Mouse (Mus musculus) cerebellum, postnatal 4 days (tissue): ENCODE results near the gene Taok2.
A peak's percentile ranks its signal among the peaks of the same experiment; 100 is the strongest.

Source experiments
- DNase-seq, 2 experiments: peaks; one replicate each; pipeline ENCODE4 v3.0.0; 2022; ENCODE audit warnings: low spot score in 2 of 2, mixed read lengths in 1 of 2

The Taok2 gene

DNA sequence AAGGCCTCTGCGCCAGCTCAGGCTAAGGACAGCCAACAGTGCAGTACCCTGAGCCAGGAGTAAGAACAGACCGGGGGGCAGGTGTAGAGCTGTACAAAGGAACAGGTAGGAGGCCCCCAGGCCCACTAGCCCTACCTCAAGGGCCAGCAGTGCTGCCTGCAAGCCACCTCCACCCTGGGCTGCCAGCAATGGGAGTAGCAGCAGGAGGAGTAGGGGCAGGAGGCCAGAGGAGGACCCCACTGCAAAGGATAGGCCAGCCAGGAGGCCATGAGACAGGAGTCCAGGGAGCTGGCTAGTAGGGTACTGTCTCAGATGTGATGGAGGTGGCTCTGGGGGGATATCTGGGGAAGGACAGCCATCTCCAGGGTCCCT is 14.0 kb downstream of the Taok2 start:
- no peak for DNase-seq

DNA sequence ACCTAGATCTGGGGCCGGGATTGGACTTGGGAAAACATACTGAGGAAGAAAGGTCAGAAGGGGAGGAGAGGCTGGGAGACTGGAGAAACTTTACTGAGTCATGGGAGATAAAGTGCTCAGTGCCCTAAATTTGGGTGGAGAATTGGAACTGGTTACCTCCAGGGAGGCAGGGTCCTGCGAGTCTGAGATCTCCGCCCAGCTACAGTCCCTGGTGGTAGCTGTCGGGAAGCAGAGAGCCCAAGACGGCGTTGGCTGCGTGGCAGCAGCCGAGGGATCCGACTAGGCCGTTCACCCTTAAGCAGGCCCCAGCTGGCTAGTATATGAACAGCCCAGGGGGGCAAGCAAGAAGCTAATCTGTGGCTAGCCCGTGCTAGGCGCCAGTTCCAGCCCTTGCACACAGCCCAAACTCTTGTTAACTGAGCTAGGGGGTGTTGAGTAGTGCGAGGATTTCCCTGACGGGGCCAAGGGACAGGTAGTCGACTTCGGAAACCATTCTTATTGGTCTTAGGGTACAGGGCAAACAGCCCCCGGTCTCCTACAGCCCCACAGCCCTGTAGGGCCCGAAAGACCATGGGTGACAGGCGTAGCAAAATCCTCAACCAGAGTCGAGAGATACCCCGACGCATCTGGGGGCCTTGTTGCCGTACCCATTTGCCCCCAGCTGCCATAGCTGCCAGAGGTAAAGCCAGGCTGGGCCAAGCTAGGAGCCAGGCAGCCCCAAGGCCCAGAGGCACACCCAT is 14.6 kb downstream of the Taok2 start:
- no peak for DNase-seq

DNA sequence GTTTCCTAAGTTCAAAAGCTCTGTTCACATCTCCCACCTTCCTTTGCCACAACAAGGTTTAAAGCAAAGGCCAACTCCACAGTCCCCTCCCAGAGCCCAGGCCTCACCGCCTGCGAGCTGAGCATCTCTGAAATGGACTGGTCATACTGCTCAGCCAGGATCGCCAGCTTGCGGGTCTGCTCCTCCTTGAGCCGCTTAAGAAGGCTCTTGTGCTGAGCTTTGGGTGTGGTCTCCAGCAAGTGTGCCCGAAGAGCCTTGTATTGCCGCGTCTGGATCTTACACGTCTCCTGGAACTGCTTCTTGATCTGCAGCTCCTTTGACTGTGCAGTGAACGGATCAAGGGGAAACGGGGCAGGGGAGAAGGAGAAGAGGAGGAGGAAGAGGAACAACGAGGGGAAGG is 16.5 kb downstream of the Taok2 start:
- DNase-seq = no peak

DNA sequence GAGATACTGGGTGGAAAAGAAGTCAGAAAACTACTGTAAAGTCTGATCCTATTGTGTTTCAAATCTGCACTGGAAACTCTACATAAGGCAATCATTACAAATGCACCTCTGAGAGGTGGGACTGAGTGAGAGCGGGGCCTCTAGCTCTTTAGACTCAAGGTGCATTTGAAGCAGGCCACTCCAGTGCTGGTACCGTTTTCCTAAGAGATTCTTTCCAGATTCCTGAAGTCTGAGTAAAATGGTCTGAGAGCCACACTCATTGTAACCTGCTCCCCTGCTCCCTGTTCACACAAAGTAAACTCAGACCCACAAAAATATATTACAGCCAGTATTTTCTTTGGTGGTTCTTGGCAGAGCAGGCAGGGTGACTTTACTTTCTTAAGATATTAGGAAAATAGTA is 17.0 kb downstream of the Taok2 start:
- no peak for DNase-seq

DNA sequence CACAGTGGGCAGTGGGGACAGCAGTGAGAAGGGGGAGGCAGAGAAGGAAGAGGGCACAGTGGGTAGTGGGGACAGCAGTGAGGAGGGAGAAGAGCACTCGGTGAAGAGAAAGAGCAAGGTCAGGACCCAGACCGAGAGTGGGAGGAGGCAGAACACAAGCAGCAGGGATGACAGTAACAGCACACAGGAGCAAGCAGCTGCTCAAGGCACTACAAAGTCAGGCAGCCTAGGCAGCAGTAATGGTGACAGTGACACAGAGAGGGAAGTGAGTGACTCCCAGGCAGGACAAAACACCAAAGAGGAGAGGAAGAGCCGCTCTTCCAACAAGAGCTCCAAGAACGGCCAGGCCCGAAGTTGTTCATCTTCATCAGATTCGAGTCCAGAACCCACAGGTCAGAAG is 20.7 kb downstream of the Taok2 start:
- no peak for DNase-seq

DNA sequence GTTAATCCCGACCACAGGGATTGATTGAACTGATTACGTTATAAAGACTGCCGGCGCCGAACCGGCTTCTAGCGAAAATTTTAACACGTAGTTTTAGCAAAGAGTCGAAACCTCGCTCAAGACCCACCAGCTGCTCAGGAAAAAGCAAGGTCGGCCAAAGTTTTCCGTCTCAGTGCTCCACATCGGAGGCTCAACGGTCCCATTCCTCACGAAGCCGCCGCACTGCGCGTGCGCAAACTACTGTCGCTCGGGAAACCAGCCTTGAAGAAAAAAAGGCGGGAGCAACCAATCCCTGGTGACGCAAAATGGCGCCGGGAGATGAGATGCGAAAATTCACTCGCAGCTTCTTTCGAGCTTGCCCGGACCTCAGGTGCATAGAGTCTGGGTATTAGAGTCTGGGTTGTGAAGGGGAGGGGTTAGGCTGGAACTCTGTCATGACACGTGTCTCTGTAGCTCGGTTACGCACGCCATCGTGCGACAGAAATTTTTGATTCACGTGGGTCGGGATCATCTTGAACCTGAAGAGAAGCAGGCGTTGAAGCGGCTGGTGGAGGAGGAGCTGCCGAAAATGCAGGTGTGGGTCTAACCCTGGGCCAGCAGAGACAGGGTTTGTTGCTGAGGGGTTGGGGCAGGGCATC is 22.2 kb downstream of the Taok2 start, which contains the start of gene Ino80e:
TSS of gene Ino80e (minus strand) at position 231 of the 638 bp plus-strand sequence.
- DNase-seq = peak; percentile 86 to 95

DNA sequence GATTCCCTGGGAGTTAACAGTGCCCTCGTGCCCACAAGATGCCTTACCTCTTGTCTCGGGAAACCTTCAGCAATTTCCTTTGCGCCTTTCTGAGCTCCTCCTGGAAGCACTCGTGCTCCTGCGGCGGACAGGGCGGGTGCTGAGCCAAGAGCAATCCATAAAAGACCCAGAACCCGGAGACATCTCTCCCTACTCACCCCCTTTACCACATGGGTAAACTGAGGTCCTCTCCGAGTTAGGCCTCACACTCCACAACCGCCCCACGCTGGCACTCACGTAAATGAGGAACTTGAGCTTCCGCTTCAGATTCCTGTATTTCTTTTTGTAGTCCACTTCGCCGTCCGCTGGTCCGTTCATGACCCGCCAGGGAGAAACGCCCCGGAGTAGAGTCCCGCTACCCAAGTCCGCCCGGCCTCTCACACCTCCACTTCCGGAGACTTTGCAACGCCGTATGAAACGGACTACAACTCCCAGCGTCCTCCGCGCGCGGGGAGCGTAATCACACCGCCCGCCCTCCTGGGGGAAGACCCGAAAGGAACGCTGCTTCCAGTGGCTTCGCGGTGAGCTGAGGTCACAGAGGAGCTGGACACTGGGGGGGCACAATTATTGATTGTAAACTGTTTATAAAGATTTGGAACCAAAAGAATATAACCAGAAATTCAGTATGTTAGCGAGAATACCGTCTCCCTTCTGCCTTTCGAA is 22.9 kb downstream of the Taok2 start, which contains the start of gene Hirip3:
TSS of gene Hirip3 (plus strand) at position 544 of the 702 bp plus-strand sequence.
- DNase-seq = peak; percentile 88 to 92

DNA sequence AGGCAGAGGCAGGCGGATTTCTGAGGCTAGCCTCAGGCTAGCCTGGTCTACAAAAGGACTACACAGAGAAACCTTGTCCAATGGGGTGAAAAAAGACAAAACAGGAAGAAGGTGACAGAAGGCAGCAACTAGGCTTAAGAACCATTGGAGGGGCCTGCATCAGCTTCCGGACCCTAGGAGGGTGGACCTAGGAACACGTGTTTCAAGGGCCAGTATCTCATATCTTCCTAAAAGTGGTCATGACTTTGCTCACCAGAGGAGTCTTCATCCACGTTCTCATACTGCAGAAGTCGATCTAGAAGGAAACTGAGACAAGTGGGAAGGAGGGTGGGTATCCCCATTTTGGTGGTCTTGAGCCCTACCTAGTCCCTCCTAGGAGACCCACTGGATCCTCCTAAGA is 23.5 kb downstream of the Taok2 start:
- no peak for DNase-seq

DNA sequence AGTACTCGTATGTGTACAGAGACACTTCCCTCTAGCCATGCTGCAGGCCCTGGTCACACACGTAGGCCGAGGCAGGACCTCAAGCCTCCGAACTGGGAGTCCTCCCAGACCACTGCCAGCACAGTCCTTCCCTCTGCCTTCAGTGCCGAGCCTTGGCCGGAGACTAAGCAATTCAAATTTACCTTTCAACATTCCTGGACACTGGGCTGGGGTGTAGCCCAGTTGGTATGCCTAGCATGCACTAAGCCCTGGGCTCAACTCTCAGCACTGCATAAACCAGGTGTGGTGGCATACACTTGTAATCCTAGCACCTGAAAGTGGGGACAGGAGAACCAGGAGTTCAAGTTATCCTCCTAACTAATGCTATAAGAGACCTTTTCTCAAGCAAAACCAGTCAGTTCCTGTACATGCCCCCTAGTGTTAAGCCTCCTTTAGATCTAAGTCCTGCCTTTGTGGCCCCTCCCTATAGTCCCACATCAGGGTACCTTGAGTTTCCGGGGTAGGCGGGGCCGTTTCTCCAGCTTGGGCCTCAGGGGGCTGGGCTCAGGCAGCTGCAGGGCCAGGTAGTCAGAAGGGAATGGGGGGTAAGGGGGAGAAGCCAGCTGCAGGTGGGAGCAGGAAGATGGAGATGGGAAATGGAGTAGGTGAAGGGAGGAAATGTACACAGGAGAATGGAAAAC is 27.6 kb downstream of the Taok2 start:
- DNase-seq = no peak

DNA sequence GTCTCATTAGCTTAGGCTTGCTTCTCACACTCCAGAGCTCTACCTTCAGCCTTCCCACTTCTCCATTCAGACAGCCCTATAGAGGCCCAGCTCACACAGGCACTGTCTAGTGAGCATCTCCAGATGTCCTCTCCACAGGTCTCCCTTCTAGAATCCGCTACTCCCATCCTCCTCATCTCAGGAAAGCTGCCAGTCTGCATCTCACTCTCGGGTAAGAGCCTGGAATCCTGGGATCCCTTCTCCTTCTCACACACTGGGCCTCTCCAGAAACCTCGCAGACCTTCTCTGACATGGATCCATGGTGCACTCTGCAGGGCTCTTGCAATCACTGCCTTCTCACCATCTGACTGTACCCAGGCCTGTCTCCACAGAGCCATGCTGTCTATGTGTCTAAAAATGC is 28.9 kb downstream of the Taok2 start:
- DNase-seq = no peak

DNA sequence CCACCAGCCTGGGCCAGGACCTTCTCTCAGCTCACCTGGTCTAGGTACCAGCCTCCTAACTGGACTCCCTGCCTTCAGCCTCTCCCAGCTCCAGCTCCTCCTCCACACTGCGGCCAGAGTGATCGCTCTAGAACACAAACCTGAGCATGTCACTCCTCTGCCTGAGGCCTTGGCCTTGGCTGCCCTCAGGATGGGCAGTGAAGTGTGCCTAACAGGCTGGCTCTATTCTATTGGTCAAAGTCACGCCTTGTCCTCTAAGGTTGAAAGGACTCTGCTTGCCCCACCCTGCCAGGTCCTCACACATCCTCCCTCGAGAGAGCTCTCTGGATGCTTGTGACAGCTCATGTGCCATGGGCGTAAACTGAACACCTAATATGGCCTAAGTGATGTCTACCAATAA is 31.0 kb downstream of the Taok2 start:
- DNase-seq = no peak

DNA sequence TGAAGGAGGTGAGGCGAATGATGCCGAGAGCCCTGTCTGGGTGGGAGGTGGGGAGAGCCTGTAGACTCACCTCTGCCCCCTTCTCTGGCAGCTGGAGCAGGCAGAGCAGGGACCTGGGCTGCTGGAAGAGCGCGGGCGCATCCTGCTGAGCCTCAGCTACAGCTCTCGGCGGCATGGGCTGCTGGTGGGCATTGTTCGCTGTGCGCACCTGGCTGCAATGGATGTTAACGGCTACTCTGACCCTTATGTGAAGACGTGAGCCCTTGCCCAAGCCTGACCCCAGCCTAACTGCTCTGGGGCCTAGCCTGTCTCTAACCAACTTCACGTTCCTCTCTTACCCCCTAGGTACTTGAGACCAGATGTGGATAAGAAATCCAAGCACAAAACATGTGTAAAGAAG is 33.3 kb downstream of the Taok2 start:
- no peak for DNase-seq

DNA sequence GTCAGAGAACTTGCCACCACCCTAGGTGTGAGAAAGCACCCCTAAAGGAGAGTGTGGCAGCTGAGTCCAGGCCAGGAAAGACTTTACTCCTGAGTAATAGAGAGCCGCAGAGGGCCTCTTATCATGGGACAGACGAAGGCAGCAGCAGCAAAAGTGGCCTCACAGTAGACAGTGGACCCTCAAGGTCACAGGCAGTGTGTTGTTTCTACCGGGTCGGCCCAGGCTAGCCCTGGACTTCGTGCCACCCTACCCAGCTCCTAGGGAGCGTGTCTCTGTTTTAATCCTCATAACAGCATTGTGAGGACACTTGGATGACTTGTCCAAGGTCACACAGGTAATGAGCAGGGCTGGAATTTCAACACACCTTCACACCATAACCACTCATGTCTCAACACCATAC is 34.3 kb downstream of the Taok2 start:
- DNase-seq = no peak

DNA sequence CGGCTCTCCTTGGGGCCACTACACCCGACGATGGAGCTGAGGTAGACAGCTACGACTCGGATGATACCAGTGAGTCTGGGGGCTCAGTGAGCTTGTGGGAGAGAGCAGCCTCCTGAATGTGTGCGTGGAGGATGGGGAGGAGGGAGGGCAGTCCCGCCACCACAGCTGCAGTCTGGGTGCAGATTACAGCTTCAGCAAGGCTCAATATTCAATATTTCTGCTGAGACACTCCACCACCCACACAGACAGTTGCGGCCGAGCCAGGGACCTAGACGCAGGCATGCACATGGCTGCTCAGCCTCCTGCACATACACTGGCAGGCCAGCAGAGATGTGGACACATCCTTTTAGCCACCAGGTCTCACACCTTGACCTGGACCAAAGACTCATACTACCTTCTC is 35.7 kb downstream of the Taok2 start:
- peak in 1 of 2 experiments; percentile 8 for DNase-seq

DNA sequence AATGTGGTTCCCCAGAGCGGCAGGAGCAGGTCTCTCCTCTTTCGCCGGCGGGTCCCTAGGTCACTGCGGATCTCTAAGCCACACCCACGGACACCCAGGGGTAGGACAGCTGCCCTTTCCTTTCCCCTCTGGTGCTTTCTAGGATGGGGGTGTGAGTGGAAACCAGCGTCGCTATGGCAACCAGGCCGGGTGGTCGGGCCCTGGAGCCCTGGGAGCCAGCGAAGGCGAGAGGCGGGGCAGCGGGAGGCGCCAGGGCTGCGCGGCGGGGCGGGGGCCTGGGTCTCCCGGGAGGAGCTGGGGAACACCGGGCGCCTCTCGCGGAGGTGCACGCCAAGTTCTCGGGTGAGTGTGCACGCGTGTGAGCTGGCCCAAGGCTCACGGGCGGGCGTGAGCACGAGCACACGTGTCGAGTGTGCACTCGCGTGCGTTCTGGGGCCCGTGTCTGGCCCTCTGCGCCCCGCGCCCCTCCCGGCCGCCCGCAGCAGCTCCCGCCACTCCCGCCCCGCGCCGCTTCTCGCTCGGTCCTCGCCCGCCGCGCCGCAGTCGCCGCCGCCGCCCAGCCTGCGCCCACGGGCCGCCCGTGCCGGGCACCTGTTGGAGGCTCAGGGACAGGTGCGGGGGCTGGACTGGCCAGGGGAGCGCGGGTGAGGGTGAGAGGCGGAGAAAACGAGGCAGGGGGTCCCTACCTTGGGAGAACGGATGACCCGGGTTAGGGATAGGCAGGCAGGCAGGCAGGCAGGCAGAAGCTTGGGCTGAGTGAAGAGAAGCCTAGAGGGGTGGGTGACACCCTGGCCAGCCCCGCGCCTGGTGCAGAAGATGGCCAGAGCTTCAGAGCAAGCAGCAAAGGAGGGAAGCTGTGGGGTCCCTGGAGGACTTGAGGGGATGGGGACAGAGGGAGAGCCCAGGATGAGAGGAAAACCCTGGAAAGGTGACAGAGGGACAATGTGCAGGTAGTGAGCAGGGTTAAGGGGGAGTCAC is 36.8 kb downstream of the Taok2 start:
- DNase-seq = peak in 1 of 2 experiments; percentile 57

DNA sequence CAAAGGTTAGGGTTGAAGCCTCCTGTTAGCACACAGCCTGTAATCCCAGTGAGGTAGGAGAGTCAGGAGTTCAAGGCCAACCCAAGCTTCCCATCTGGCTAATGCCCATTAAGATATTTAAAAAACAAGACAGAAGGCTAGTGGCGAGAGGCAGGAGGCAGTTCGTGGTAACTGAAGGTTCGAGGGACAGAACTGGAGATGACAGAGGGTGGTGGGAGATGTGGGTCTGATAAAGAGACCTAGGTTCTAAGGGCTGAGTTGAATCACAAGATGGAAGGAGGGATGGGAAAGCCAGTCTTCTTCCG is 37.4 kb downstream of the Taok2 start, which contains the start of gene Doc2a:
TSS of gene Doc2a (plus strand) at position 301 of the 305 bp plus-strand sequence.
- no peak for DNase-seq

DNA sequence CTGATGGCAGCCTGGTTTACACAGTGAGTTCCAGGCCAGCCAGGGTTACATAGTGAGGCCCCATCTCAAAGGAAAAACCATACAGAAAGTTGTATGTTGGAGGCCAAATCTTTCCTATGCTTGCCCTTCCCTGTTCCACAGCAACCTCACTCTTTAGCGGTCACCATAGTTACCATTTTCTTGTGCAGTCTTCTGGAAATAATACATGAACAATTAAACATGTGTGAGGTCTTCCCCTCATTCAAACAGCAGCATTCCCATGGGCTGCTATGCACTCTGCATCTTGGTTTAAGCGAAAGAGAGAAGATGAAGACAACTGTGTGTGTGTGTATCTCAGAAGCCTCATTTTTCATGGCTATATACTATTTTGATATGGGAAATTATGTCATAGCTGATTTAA is 39.0 kb downstream of the Taok2 start:
- DNase-seq = no peak

DNA sequence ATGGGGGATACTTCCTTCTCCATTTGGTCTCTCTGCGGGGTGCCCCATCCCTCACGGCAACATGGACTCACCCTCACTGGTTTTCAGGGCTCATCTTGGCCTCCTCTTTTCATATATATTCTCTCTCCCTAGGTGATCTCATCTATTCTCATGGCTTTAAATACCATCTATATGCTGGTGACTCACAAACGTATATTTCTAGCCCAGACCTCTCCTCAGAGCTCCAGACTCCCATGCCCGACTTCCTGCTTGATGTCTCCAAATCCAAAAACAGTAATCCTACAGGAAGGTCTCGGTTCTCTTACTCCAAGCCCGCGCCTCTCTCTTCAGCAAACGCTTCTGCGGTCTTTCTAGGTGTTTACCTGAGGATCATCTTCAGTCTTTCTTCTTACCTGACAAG is 41.2 kb downstream of the Taok2 start:
- DNase-seq = no peak

DNA sequence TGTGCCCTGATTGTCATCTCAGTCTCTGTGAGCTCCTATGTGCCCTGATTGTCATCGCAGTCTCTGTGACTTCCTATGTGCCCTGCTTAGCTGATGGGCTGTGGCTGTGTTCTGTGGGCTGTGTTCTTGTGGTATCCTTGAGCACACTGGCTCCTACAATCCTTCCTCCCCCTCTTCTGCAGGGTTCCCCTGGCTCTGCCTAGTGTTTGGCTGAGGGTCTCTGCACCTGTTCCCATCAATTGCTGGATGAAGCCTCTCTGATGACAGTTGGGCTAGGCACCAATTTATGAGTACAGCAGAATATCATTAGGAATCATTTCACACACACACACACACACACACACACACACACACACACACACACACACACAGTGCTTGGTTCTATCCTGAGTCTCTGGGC is 51.2 kb downstream of the Taok2 start:
- DNase-seq = no peak

DNA sequence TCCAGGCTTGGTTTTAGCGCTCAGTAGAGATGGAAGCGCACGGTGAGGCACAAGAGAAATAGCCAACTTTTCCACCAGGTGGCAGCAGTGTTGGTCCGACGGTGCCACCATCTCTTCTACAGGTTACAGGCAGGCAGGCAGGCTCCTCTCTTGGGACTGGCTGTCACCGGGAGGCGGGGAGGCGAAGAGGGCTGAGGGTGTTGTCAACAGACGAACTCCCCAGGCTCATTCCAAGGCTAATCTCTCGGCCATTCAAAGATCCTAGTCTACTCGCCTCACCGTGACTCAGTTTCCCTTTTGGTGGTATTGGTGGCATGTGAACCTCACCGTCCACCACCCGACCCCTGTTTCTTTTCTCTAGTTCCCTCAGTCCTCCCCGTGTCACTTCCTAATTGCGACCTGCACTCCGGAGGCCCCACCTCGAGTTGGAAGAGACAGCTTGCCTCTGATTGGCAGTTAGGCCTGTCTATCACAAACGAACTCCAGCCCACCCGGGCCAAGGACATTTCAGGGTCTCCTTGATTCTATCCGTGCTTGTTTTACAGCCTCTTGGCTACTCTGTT is 52.4 kb downstream of the Taok2 start:
- peak; percentile 64 to 84 for DNase-seq

DNA sequence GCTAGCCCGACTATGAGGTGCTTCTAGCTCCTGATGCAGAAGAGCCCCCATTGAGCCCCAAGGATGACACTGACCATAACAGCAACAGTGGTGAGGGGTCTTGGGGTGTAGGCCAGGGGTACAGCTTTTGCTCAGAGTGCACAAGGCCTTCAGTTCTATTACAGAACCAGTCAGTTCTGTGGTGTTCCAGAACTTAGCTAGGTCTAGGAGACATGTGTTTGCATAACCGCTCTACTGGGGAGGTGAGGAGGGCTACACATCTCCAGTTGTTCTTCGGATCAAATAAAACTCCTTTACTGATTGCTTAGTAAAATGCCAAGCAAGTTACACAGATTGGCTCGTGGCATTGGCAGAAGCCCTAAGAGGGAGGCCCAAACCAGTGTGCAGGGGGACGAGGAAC is 53.0 kb downstream of the Taok2 start, which contains the start of gene 4930451I11Rik:
TSS of gene 4930451I11Rik (minus strand) at position 101 of the 400 bp plus-strand sequence.
- no peak for DNase-seq
